Mouse (Mus musculus) testis, adult 2 months (tissue): ENCODE measurements around the gene Dyrk1a.

Source experiments
- CTCF ChIP-seq: fragments of 200-500 bp; IDR thresholded peaks from 2 replicates; pipeline ENCODE4 v1.5.1; 2012; ENCODE audit warnings: low read depth, mild to moderate bottlenecking, inconsistent platforms, low read length, moderate library complexity; ENCODE audit not compliant: control insufficient read depth, insufficient read depth, insufficient replicate concordance
- POLR2A ChIP-seq: fragments of 200-500 bp; IDR thresholded peaks from 2 replicates; pipeline ENCODE4 v1.6.1; 2012; ENCODE audit warnings: low read depth, mild to moderate bottlenecking, inconsistent platforms, low read length, moderate library complexity; ENCODE audit not compliant: control insufficient read depth

GRCm38 (mm10) chr16:94697553-94697952 lies 127.7 kb downstream of the Dyrk1a start:
- TF ChIP-seq CTCF = no peak
- no peak for TF ChIP-seq POLR2A
